ENCODE assay signal across 8 mouse cellular contexts in the genomic region with DNA sequence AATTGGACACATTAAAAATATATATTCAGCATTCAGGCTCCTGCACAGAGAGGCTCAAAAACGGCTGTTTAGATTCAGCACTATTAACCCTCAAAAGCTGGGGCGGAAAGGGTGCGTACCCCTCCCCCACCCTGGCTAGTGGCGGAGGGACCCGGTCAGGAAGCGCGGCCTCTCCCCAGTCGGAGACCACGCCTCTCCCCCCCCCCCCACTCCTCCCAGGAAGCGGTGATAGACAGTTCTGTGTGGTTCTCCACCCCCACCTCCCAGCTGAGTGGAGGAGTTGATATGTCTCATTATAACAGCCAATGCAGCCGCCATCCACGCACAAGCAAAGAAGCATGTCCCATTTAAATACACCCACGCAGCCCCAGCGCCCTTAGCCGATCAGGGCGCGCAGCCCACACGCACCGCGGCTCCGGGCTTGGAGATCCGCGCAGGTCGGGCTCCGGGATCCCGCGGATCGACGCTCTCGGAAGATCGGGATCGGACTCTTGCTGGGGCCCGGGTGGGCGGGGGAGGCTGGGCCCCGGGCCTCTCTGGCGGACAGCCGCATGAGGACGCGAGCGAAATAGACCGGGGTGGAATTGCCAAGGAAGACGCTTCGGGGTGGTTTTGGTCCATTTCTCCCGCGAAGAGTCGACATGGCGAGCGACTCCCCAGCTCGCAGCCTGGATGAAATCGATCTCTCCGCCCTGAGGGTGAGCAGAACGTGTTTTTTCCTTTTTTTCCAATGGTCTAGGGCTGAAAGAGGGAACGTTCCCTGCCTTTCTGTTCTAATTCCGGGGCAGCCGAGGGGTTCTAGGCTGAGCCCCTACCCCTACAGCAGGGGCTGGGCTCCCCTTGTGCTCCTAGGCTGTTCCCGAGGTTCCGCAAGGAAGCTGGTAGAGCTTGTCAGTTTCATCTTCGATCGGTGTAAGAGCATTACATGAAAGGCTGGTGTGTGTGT. TPM values are rescaled to one million over a fixed set of nuclear protein-coding genes. Genes with fewer than 3 reads are reported as not detected.
DNase-seq lines count a peak whose midpoint lies in the region; ATAC-seq lines count a peak whose summit lies in the region.

Gene Tnik, plus strand, starts transcription at position 213 of the 946 bp plus-strand sequence.

- H3K9ac ChIP-seq in heart, embryonic 13.5 days = peak within 1 kb of the TSS; percentile 92
- H3K9ac ChIP-seq in liver, embryonic 13.5 days = peak within 1 kb of the TSS; percentile 75
- peak within 1 kb of the TSS; percentile 87 for H3K9ac ChIP-seq in stomach, embryonic 16.5 days (ENCODE audit: low read length)

- peaks cover 21% of the 10 kb centered on the region for H3K4me1 ChIP-seq in heart, embryonic 13.5 days
- H3K4me1 ChIP-seq in liver, embryonic 13.5 days (replicated peaks) = peaks cover 28% of the 10 kb centered on the region
- H3K4me1 ChIP-seq in stomach, embryonic 16.5 days (ENCODE audit: control insufficient read depth, insufficient read depth, low read length) = peaks cover 9% of the 10 kb centered on the region; the same call in 1 of the 2 replicates

- H3K36me3 ChIP-seq in heart, embryonic 13.5 days = no peaks in the 10 kb centered on the region
- no peaks in the 10 kb centered on the region for H3K36me3 ChIP-seq in liver, embryonic 13.5 days
- H3K36me3 ChIP-seq in stomach, embryonic 16.5 days (ENCODE audit: control insufficient read depth, insufficient read depth, low read length) = no peaks in the 10 kb centered on the region

- H3K4me2 ChIP-seq in heart, embryonic 13.5 days = peak within 1 kb of the TSS; percentile 79
- H3K4me2 ChIP-seq in liver, embryonic 13.5 days = peak within 1 kb of the TSS; percentile 95
- peak within 1 kb of the TSS; percentile 88 for H3K4me2 ChIP-seq in stomach, embryonic 16.5 days (ENCODE audit: low read depth, low read length)

- peak; percentile 72; the same call in 1 of the 2 replicates for ATAC-seq in heart, embryonic 13.5 days (ENCODE audit: extremely low read depth, insufficient number of reproducible peaks, low FRiP score, low TSS enrichment)
- peak; percentile 86 for ATAC-seq in liver, embryonic 13.5 days (ENCODE audit: low read depth)
- peak; percentile 94 for ATAC-seq in stomach, embryonic 16.5 days (ENCODE audit: insufficient read depth, low FRiP score)

- H3K4me3 ChIP-seq in heart, embryonic 13.5 days = peak within 1 kb of the TSS; percentile 86
- H3K4me3 ChIP-seq in liver, embryonic 13.5 days (replicated peaks) = peak within 1 kb of the TSS; percentile 72
- H3K4me3 ChIP-seq in stomach, embryonic 16.5 days (replicated peaks; ENCODE audit: low read length) = peak within 1 kb of the TSS; percentile 78

- no peaks in the 10 kb centered on the region for H3K9me3 ChIP-seq in heart, embryonic 13.5 days
- no peaks in the 10 kb centered on the region for H3K9me3 ChIP-seq in liver, embryonic 13.5 days (replicated peaks)
- no peaks in the 10 kb centered on the region for H3K9me3 ChIP-seq in stomach, embryonic 16.5 days (replicated peaks; ENCODE audit: control insufficient read depth, low read length)

- peak; percentile 96 for DNase-seq in CD4-positive helper T cell, adult 2 months (ENCODE audit: low read depth, low spot score)
- peak; percentile 97 for DNase-seq in brain, adult 2 months (ENCODE audit: low read depth, low spot score)
- peak; percentile 23 for DNase-seq in fat pad, adult 2 months (ENCODE audit: extremely low read depth, low read depth, low spot score)
- DNase-seq in kidney, postnatal 25 days = peak; percentile 46 to 64
- DNase-seq in liver, embryonic 13.5 days = peak; percentile 44
- DNase-seq in neural tube, embryonic 10.5 days (ENCODE audit: extremely low spot score, low spot score) = peak; percentile 85

- WGBS in heart, embryonic 13.5 days = under 1% methylated on average over 59 of the region's 59 CpGs
- WGBS in liver, embryonic 13.5 days (ENCODE audit: insufficient replicate concordance) = under 1% methylated on average over 59 of the region's 59 CpGs
- under 1% methylated on average over 59 of the region's 59 CpGs for WGBS in stomach, embryonic 16.5 days

- H3K27me3 ChIP-seq in heart, embryonic 13.5 days (replicated peaks) = no peaks in the 10 kb centered on the region
- peaks cover 18% of the 10 kb centered on the region for H3K27me3 ChIP-seq in liver, embryonic 13.5 days
- no peaks in the 10 kb centered on the region for H3K27me3 ChIP-seq in stomach, embryonic 16.5 days (ENCODE audit: control insufficient read depth, insufficient read depth, low read length)

- peak within 1 kb of the TSS; percentile 85 for H3K27ac ChIP-seq in heart, embryonic 13.5 days (replicated peaks)
- H3K27ac ChIP-seq in liver, embryonic 13.5 days = peak within 1 kb of the TSS; percentile 50
- H3K27ac ChIP-seq in stomach, embryonic 16.5 days (ENCODE audit: low read length) = peak within 1 kb of the TSS; percentile 78

RNA-seq across cellular contexts. Expression of gene Tnik, which starts in this region (rescaled TPM):
- 8.3 and 8.4 TPM in 2 replicates for polyA plus RNA-seq in heart, embryonic 13.5 days (2015; fragmentation: Nextera tagmentation; extraction: Ambion mirVana)
- 1.8 and 2.6 TPM in 2 replicates for polyA plus RNA-seq in liver, embryonic 13.5 days (2015; fragmentation: Nextera tagmentation; extraction: Ambion mirVana)
- polyA plus RNA-seq in stomach, embryonic 16.5 days (2015; fragmentation: Nextera tagmentation; extraction: Ambion mirVana) = 12.9 and 16.9 TPM in 2 replicates

Comparison
In these comparisons a context has a peak if more than half of its experiments do, and no peak if none do; other contexts are left out.
1. Peak in every context shown above with its lines: DNase-seq, ATAC-seq, H3K4me3 ChIP-seq and H3K27ac ChIP-seq.
2. DNase-seq: peak in every context shown above with its lines; median percentile 97 in brain, adult 2 months; 96 in CD4-positive helper T cell, adult 2 months; 85 in neural tube, embryonic 10.5 days; 55 in kidney, postnatal 25 days; 44 in liver, embryonic 13.5 days; 23 in fat pad, adult 2 months.